Comparison of ENCODE assay signal across 8 mouse cellular contexts in the genomic region with DNA sequence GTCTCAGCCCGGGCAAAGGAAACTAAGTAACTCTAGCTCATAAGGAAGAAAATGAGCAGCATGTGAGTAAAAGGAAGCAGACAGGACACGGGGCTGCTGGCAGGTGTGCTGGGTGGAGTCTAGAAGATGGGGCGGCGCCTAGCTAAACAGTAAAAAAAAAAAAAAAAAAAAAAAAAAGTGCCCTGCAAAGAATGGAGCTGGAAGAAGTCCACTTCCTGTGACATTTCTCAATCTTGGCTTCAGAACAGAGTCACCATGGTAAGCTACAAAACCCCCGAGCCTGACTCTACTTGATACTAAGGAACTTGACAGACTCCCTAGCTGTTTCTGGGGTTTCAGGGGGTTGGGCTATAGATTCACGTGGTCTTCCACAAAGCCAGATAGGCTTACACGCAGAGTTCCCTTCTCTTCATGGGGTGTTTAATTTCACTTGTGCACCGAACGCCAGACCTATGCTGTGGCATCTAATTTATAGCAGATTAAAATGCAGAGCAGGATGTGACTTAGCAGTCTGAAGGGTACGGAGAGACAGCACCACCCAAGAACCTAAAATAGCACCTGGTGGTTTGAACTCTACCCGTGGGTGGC.
DNase-seq lines count a peak whose midpoint lies in the region; ATAC-seq and TF ChIP-seq lines count a peak whose summit lies in the region.

No protein-coding gene starts in this region.

- peak overlapping the region; percentile 58 for H3K4me2 ChIP-seq in heart, embryonic 16.5 days (ENCODE audit: low read depth, low read length)
- H3K4me2 ChIP-seq in limb, embryonic 15.5 days, result peak overlapping the region; percentile 21
- no peak overlapping the region for H3K4me2 ChIP-seq in hindbrain, embryonic 11.5 days (replicated peaks; ENCODE audit: low read depth, low read length)

- H3K4me1 ChIP-seq in heart, embryonic 16.5 days (ENCODE audit: control insufficient read depth, insufficient read depth, low read length), result peaks cover 28% of the 10 kb centered on the region
- peaks cover 40% of the 10 kb centered on the region for H3K4me1 ChIP-seq in limb, embryonic 15.5 days
- peaks cover 22% of the 10 kb centered on the region for H3K4me1 ChIP-seq in olfactory bulb, adult 2 months (ENCODE audit: control insufficient read depth, insufficient read depth, low read length)
- H3K4me1 ChIP-seq in hindbrain, embryonic 11.5 days (replicated peaks; ENCODE audit: control insufficient read depth, insufficient read depth, low read length), result no peaks in the 10 kb centered on the region

- peak overlapping the region; percentile 28 for H3K4me3 ChIP-seq in heart, embryonic 16.5 days (ENCODE audit: low read length)
- H3K4me3 ChIP-seq in limb, embryonic 15.5 days, result peak overlapping the region; percentile 4; the same call in 1 of the 2 replicates
- H3K4me3 ChIP-seq in olfactory bulb, adult 2 months (ENCODE audit: insufficient read depth, low read depth, low read length), result no peak overlapping the region
- H3K4me3 ChIP-seq in hindbrain, embryonic 11.5 days (ENCODE audit: low read depth, low read length), result no peak overlapping the region

- no peak for DNase-seq in frontal cortex, adult 2 months (ENCODE audit: extremely low spot score in 1 of 2, low spot score in 1 of 2)
- peak; percentile 64 for DNase-seq in T-cell, adult 2 months (ENCODE audit: low spot score)
- DNase-seq in cerebellum, postnatal 10 days, result no peak
- no peak for DNase-seq in hindbrain, embryonic 11.5 days (ENCODE audit: low spot score)

- no peaks in the 10 kb centered on the region for H3K27me3 ChIP-seq in heart, embryonic 16.5 days (ENCODE audit: control insufficient read depth, insufficient read depth, low read length)
- no peaks in the 10 kb centered on the region for H3K27me3 ChIP-seq in limb, embryonic 15.5 days
- H3K27me3 ChIP-seq in hindbrain, embryonic 11.5 days (ENCODE audit: control insufficient read depth, insufficient read depth, low read length), result no peaks in the 10 kb centered on the region

- H3K9ac ChIP-seq in heart, embryonic 16.5 days (ENCODE audit: low read length), result peak overlapping the region; percentile 42; the same call in 1 of the 2 replicates
- no peak overlapping the region for H3K9ac ChIP-seq in limb, embryonic 15.5 days
- H3K9ac ChIP-seq in hindbrain, embryonic 11.5 days (ENCODE audit: low read depth, low read length), result no peak overlapping the region

- ATAC-seq in frontal cortex, adult (ENCODE audit: low TSS enrichment), result peak; percentile 2; the same call in 1 of the 2 replicates
- peak; percentile 51 for ATAC-seq in heart, embryonic 16.5 days (replicated peaks; ENCODE audit: extremely low read depth, insufficient read depth, low FRiP score)
- no peak for ATAC-seq in limb, embryonic 15.5 days (ENCODE audit: insufficient number of reproducible peaks, low FRiP score, low TSS enrichment, low read depth)
- ATAC-seq in hindbrain, embryonic 11.5 days (ENCODE audit: low FRiP score), result no peak

- no peak for TF ChIP-seq CTCF in olfactory bulb, adult 2 months (IDR thresholded peaks at IDR 0.05; ENCODE audit: insufficient read depth, low read depth, low read length)

- TF ChIP-seq POLR2A in olfactory bulb, adult 2 months (IDR thresholded peaks at IDR 0.05; ENCODE audit: insufficient read depth, low read depth, low read length), result no peak

- H3K27ac ChIP-seq in heart, embryonic 16.5 days (ENCODE audit: low read length), result peak overlapping the region; percentile 77
- H3K27ac ChIP-seq in limb, embryonic 15.5 days, result peak overlapping the region; percentile 52; the same call in 1 of the 2 replicates
- peak overlapping the region; percentile 47 for H3K27ac ChIP-seq in olfactory bulb, adult 2 months (ENCODE audit: insufficient read depth, low read depth, low read length)
- no peak overlapping the region for H3K27ac ChIP-seq in hindbrain, embryonic 11.5 days (ENCODE audit: low read depth, low read length)

- H3K36me3 ChIP-seq in heart, embryonic 16.5 days (ENCODE audit: control insufficient read depth, insufficient read depth), result no peaks in the 10 kb centered on the region
- H3K36me3 ChIP-seq in limb, embryonic 15.5 days, result no peaks in the 10 kb centered on the region
- no peaks in the 10 kb centered on the region for H3K36me3 ChIP-seq in hindbrain, embryonic 11.5 days (ENCODE audit: control insufficient read depth, insufficient read depth, low read length)

- no peaks in the 10 kb centered on the region for H3K9me3 ChIP-seq in heart, embryonic 16.5 days (replicated peaks; ENCODE audit: control insufficient read depth, low read length)
- H3K9me3 ChIP-seq in limb, embryonic 15.5 days, result no peaks in the 10 kb centered on the region
- H3K9me3 ChIP-seq in hindbrain, embryonic 11.5 days (ENCODE audit: control insufficient read depth, low read length), result no peaks in the 10 kb centered on the region

- WGBS in heart, embryonic 16.5 days, result 22% methylated on average over 11 of the region's 11 CpGs
- 6% methylated on average over 11 of the region's 11 CpGs for WGBS in limb, embryonic 15.5 days
- 32% methylated on average over 11 of the region's 11 CpGs for WGBS in olfactory bulb, adult 2 months
- WGBS in hindbrain, embryonic 11.5 days, result 48% methylated on average over 11 of the region's 11 CpGs

Comparison
In these comparisons a context has a peak if more than half of its experiments do, and no peak if none do; other contexts are left out.
1. ATAC-seq: peak in frontal cortex, adult (single experiment) and heart, embryonic 16.5 days (single experiment); none in limb, embryonic 15.5 days (single experiment) and hindbrain, embryonic 11.5 days (single experiment).
2. H3K4me3 ChIP-seq: peak in heart, embryonic 16.5 days (single experiment) and limb, embryonic 15.5 days (single experiment); none in olfactory bulb, adult 2 months (single experiment) and hindbrain, embryonic 11.5 days (single experiment).